Mouse (Mus musculus) ovary, postnatal 10 days (tissue): ENCODE data around the gene Fam166b.

ENCODE experiments used
- DNase-seq: peaks from one replicate; pipeline ENCODE4 v3.0.0; 2022; ENCODE audit warnings: low spot score

Fam166b gene

DNA sequence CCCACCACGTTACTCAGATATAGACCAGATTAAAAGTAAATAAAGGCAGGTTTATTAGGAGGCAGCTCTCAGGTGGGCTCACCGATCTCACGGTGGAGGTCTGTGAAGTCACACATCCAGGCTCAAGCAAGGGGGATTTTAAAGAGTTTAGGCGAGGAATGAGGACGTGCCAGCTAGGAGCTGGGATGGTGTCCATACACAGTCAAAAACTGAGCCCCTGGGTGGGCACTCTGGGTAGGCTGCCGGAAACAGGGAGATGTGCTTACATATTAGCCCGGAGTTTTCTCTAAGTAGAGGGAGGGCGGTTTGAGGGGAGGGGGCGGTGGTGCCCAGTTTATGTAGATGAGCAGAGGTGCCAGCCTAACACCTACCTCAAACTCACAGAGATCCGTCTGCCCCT, 48.0 kb downstream of the Fam166b start:
- no peak for DNase-seq

DNA sequence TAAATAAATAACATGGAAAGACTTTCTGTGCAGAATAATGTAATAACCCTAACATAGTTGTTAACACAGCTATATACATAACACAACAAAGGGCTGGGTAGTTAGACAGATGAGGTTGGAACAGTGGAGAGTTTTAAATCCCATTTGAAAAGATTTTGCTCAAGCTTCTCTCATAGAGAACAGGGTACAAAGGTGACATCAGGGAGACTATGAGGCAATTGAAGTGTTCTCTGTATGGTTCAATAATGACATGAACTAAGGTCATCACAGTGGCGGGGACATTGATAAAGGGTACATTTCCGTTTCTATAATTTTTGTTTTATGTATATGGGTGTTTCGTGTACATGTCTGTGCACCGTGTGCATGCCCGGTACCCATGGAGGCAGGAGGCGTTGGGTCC, 49.3 kb downstream of the Fam166b start:
- DNase-seq: no peak
